Mouse (Mus musculus): Measurements from ENCODE around the gene Hmg20b. TPM values are rescaled to one million over a fixed set of nuclear protein-coding genes. Genes with fewer than 3 reads are reported as not detected.
A peak's percentile ranks its signal among the peaks of the same experiment; 100 is the strongest.

The Hmg20b gene
- total and polyA plus RNA-seq, 3 experiments: 7.9 to 39.6 (median 18.7) TPM

DNA sequence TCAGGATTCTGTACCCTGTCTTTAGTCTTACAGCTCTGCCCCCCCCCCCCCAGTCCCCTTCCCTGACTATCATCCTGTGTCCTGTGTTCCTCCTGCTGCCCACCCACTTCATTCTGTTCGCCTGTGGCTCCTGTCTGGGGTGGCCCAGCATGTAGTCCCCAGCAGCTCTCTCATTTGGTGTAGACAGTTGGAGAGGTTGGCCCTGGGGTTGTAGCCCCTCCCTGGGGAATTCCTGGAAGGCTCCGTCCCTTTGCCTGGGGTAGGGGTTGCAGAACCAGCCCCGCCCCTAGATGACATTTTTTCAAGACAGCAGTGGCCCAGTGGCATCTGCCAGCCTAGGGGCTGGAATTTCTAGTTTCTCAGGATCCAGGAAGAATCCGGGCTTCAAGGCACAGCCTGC lies 7.9 kb upstream of the Hmg20b start:
- no peaks in the 10 kb centered on the region for H3K27me3 ChIP-seq (replicated peaks)
- in situ Hi-C loops (cut with MboI; ENCODE audit: low pct_ligation_motif_present, low pct_unique_long_range_greater_than_20kb, low sequenced_read_pairs) (loop anchor here (10.0 kb wide), 1 partner anchor 163 kb away; no protein-coding TSS in a partner anchor), dilution Hi-C loops (cut with MboI; ENCODE audit: extremely low pct_ligation_motif_present, extremely low pct_unique_long_range_greater_than_20kb, low sequenced_read_pairs) (no loop called here)
- H3K27ac ChIP-seq (ENCODE audit: insufficient read depth, low read depth): no peak overlapping the region
- peak overlapping the region; percentile 74 for H3K4me2 ChIP-seq (ENCODE audit: insufficient read depth, low read depth, poor library complexity, severe bottlenecking)
- H3K4me1 ChIP-seq (ENCODE audit: control insufficient read depth in 1 of 2, insufficient read depth in 2 of 2): peaks cover 29 to 74% of the 10 kb centered on the region in 2 experiments
- no peaks in the 10 kb centered on the region for H3K9me3 ChIP-seq (replicated peaks; ENCODE audit: low read length)
- no peaks in the 10 kb centered on the region; the same call in 1 of the 2 replicates for H3K79me2 ChIP-seq (replicated peaks; ENCODE audit: control insufficient read depth, extremely low read depth, insufficient read depth, poor library complexity, severe bottlenecking)
- no peak for DNase-seq (ENCODE audit: extremely low read depth)
- H3K36me3 ChIP-seq (replicated peaks in 1 of 2; ENCODE audit: control insufficient read depth in 1 of 2, insufficient read depth in 1 of 2, low read length in 1 of 2): peaks cover 23 to 38% of the 10 kb centered on the region in 2 experiments
- H3K9ac ChIP-seq (ENCODE audit: insufficient read depth, low read depth): peak overlapping the region; percentile 72
- peak overlapping the region; percentile 81 to 92 (median 92) for H3K4me3 ChIP-seq (replicated peaks in 1 of 3; ENCODE audit: low read depth in 2 of 3, low read length in 2 of 3, poor library complexity in 1 of 3)
- TF ChIP-seq GABPA (IDR thresholded peaks at IDR 0.05; ENCODE audit: insufficient replicate concordance, low read depth, low read length) (no peak), CHD2 (IDR thresholded peaks at IDR 0.05; ENCODE audit: low read length) (0 out of 2 replicates have a peak, but pooled peaks have one; percentile 16)

DNA sequence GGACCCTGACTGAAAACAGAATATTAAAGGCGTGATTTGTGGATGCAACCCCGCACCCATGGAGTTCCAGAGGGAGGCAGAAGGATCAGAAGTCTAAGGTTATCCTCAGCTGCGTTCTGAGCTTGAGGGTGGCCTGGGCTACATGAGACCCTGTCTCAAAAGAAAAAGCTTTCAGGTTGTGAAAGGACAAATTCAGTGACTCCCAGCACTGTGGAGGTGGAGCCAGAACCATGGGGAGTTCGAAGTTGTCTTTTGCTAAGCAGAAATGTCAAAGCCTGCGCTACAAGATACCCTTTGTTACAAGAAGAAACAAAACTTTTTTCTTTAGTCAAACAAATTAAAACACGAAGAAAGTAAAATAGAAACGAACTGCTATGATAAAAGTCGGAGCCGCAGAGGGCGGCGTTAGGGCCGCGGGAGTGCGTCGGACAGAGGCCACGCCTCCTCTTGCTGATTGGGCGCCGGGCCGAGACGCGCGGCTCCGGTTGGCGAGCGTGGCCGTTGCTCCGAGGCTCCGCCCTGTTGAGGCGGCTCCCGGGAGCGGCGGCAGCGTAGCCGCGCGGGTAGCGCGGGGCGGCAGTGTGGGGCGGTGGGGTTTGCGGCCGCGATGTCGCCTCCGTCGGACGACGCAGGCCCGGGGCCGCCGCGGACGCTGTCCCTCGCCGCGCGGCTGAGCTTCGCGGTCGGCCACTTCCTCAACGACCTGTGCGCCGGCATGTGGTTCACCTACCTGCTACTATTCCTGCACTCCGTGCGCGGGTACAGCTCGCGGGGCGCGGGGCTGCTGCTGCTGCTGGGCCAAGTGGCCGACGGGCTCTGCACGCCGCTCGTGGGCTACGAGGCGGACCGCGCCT lies 6.9 kb upstream of the Hmg20b start, which contains the start of gene Mfsd12:
Gene Mfsd12, plus strand, starts transcription at position 501 of the 854 bp plus-strand sequence.
- dilution Hi-C loops (cut with MboI; ENCODE audit: extremely low pct_ligation_motif_present, extremely low pct_unique_long_range_greater_than_20kb, low sequenced_read_pairs): no loop called here
- Histone ChIP-seq H3K4me2 (ENCODE audit: insufficient read depth, low read depth, poor library complexity, severe bottlenecking) (peak within 1 kb of the TSS; percentile 74), H3K9me3 (replicated peaks; ENCODE audit: low read length) (no peaks in the 10 kb centered on the region), H3K4me3 (replicated peaks in 1 of 3; ENCODE audit: low read depth in 2 of 3, low read length in 2 of 3, poor library complexity in 1 of 3) (peak within 1 kb of the TSS; percentile 81 to 92 (median 92)), H3K36me3 (replicated peaks in 1 of 2; ENCODE audit: control insufficient read depth in 1 of 2, insufficient read depth in 1 of 2, low read length in 1 of 2) (peaks cover 14 to 28% of the 10 kb centered on the region in 2 experiments), H3K27ac (ENCODE audit: insufficient read depth, low read depth) (peak within 1 kb of the TSS; percentile 43), H3K4me1 (ENCODE audit: control insufficient read depth in 1 of 2, insufficient read depth in 2 of 2) (peaks cover 23 to 67% of the 10 kb centered on the region in 2 experiments), H3K27me3 (replicated peaks) (no peaks in the 10 kb centered on the region), H3K79me2 (replicated peaks; ENCODE audit: control insufficient read depth, extremely low read depth, insufficient read depth, poor library complexity, severe bottlenecking) (no peaks in the 10 kb centered on the region; the same call in 1 of the 2 replicates), H3K9ac (ENCODE audit: insufficient read depth, low read depth) (peak within 1 kb of the TSS; percentile 72)
- DNase-seq (ENCODE audit: extremely low read depth): peak; percentile 81
- in situ Hi-C loops (cut with MboI; ENCODE audit: low pct_ligation_motif_present, low pct_unique_long_range_greater_than_20kb, low sequenced_read_pairs): loop anchor here (10.0 kb wide), 1 partner anchor 162 kb away; no protein-coding TSS in a partner anchor
- TF ChIP-seq MEF2A (IDR thresholded peaks at IDR 0.05; ENCODE audit: borderline replicate concordance, low read depth, low read length) (0 out of 2 replicates have a peak, but pooled peaks have one; percentile 12), TCF12 (IDR thresholded peaks at IDR 0.05; ENCODE audit: low read depth, low read length) (peak; percentile 64), POLR2AphosphoS2 (IDR thresholded peaks at IDR 0.05; ENCODE audit: low read depth, low read length) (no peak), IRF4 (IDR thresholded peaks at IDR 0.05; ENCODE audit: low read depth, low read length) (0 out of 2 replicates have a peak, but pooled peaks have one; percentile 27), KAT2A (IDR thresholded peaks at IDR 0.05; ENCODE audit: insufficient replicate concordance, low read length) (no peak), GABPA (IDR thresholded peaks at IDR 0.05; ENCODE audit: insufficient replicate concordance, low read depth, low read length) (no peak), NELFE (IDR thresholded peaks at IDR 0.05; ENCODE audit: low read depth, low read length) (peak; percentile 43), NRF1 (IDR thresholded peaks at IDR 0.05; ENCODE audit: low read depth, low read length) (peak; percentile 41; the same call in 1 of the 2 replicates), CTCF (conservative IDR thresholded peaks at IDR 0.05 in 1 of 2, IDR thresholded peaks at IDR 0.05 in 1 of 2; ENCODE audit: low read depth in 2 of 2, low read length in 2 of 2) (no peak), ZC3H11A (IDR thresholded peaks at IDR 0.05; ENCODE audit: low read depth, low read length) (no peak), ELF1 (IDR thresholded peaks at IDR 0.05; ENCODE audit: low read depth, low read length) (peak; percentile 56), SIN3A (IDR thresholded peaks at IDR 0.05; ENCODE audit: low read length) (peak; percentile 51; the same call in 1 of the 2 replicates), ZNF384 (IDR thresholded peaks at IDR 0.05; ENCODE audit: low read depth, low read length) (no peak), ETS1 (conservative IDR thresholded peaks at IDR 0.05; ENCODE audit: low read depth, low read length) (no peak), USF2 (conservative IDR thresholded peaks at IDR 0.05; ENCODE audit: low read depth, low read length) (no peak), UBTF (IDR thresholded peaks at IDR 0.05; ENCODE audit: low read depth, low read length) (peak; percentile 78), ZKSCAN1 (IDR thresholded peaks at IDR 0.05; ENCODE audit: borderline replicate concordance, low read depth, low read length) (no peak), USF1 (IDR thresholded peaks at IDR 0.05; ENCODE audit: low read depth, low read length) (no peak), PAX5 (IDR thresholded peaks at IDR 0.05; ENCODE audit: low read length) (no peak), RAD21 (IDR thresholded peaks at IDR 0.05; ENCODE audit: low read depth, low read length) (no peak), ZMIZ1 (IDR thresholded peaks at IDR 0.05; ENCODE audit: low read depth, low read length) (no peak), TBP (conservative IDR thresholded peaks at IDR 0.05; ENCODE audit: low read depth, low read length) (0 out of 2 replicates have a peak, but pooled peaks have one; percentile 12), EP300 (IDR thresholded peaks at IDR 0.05; ENCODE audit: low read length) (no peak), MYC (IDR thresholded peaks at IDR 0.05; ENCODE audit: low read depth, low read length) (peak; percentile 80), JUN (IDR thresholded peaks at IDR 0.05; ENCODE audit: insufficient read depth, low read depth, low read length) (no peak), POLR2A (IDR thresholded peaks at IDR 0.05; ENCODE audit: low read depth, low read length) (peak; percentile 71), E2F4 (IDR thresholded peaks at IDR 0.05; ENCODE audit: insufficient replicate concordance, low read depth, low read length) (0 out of 2 replicates have a peak, but pooled peaks have one; percentile 47), CHD2 (IDR thresholded peaks at IDR 0.05; ENCODE audit: low read length) (peak; percentile 79), MAX (IDR thresholded peaks at IDR 0.05; ENCODE audit: low read length) (peak; percentile 62; the same call in 1 of the 2 replicates)
